7 mouse cellular contexts compared by ENCODE assay signal in the genomic region with DNA sequence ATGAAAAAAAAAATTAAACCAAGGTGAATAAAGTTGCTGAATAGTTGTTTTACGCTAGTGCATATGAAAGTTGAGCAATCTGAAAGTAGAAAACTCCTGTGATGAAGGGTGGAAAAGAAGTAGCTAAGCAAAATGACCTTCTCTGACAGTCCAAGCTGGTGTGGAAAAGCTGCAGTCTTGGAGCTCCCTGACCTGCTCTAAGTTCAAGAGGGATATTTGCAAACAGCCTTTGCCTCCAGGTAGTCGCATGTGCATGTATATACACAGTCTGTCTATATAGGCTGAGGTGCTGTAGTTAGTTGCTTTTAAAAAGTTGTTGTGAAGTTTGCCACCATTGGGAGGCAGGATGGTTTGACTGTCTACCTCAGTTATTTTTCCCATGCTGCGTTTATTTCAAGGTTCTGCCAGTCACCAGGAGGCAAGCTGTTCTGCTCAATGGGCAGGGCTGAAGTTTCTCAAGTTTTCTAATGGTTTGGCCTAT. TPM values are rescaled to one million over a fixed set of nuclear protein-coding genes. Genes with fewer than 3 reads are reported as not detected.
DNase-seq lines count a peak whose midpoint lies in the region; ATAC-seq and TF ChIP-seq lines count a peak whose summit lies in the region.

No protein-coding gene starts in this region.

- peak; percentile 20; the same call in 1 of the 2 replicates for TF ChIP-seq CTCF in lung, postnatal 0 days (IDR thresholded peaks at IDR 0.05)

- H3K36me3 ChIP-seq in lung, postnatal 0 days (ENCODE audit: insufficient read depth, low read length), result no peaks in the 10 kb centered on the region
- H3K36me3 ChIP-seq in limb, embryonic 12.5 days, result no peaks in the 10 kb centered on the region
- H3K36me3 ChIP-seq in stomach, embryonic 15.5 days, result no peaks in the 10 kb centered on the region

- TF ChIP-seq EP300 in lung, postnatal 0 days (IDR thresholded peaks at IDR 0.05), result no peak

- no peak overlapping the region; the same call in 1 of the 2 replicates for H3K27ac ChIP-seq in lung, postnatal 0 days (ENCODE audit: low read length)
- H3K27ac ChIP-seq in limb, embryonic 12.5 days, result peak overlapping the region; percentile 59; the same call in 1 of the 2 replicates
- H3K27ac ChIP-seq in stomach, embryonic 15.5 days, result peak overlapping the region; percentile 100; the same call in 1 of the 2 replicates

- H3K4me2 ChIP-seq in lung, postnatal 0 days (replicated peaks; ENCODE audit: low read depth, low read length), result peak overlapping the region; percentile 82
- peak overlapping the region; percentile 67 for H3K4me2 ChIP-seq in limb, embryonic 12.5 days
- H3K4me2 ChIP-seq in stomach, embryonic 15.5 days, result peak overlapping the region; percentile 66

- peaks cover 27% of the 10 kb centered on the region; the same call in 1 of the 2 replicates for H3K4me1 ChIP-seq in lung, postnatal 0 days (ENCODE audit: insufficient read depth, low read depth, low read length)
- peaks cover 52% of the 10 kb centered on the region for H3K4me1 ChIP-seq in limb, embryonic 12.5 days (replicated peaks)
- peaks cover 31% of the 10 kb centered on the region for H3K4me1 ChIP-seq in stomach, embryonic 15.5 days

- no peak overlapping the region for H3K9ac ChIP-seq in lung, postnatal 0 days (replicated peaks; ENCODE audit: low read depth)
- peak overlapping the region; percentile 94; the same call in 1 of the 2 replicates for H3K9ac ChIP-seq in limb, embryonic 12.5 days (replicated peaks)
- no peak overlapping the region; the same call in 1 of the 2 replicates for H3K9ac ChIP-seq in stomach, embryonic 15.5 days

- no peaks in the 10 kb centered on the region for H3K27me3 ChIP-seq in lung, postnatal 0 days (replicated peaks; ENCODE audit: insufficient read depth, low read length)
- no peaks in the 10 kb centered on the region for H3K27me3 ChIP-seq in limb, embryonic 12.5 days
- H3K27me3 ChIP-seq in stomach, embryonic 15.5 days (replicated peaks), result no peaks in the 10 kb centered on the region

- WGBS in lung, postnatal 0 days, result 10% methylated on average over 3 of the region's 3 CpGs
- 12% methylated on average over 3 of the region's 3 CpGs for WGBS in limb, embryonic 12.5 days
- 6% methylated on average over 3 of the region's 3 CpGs for WGBS in stomach, embryonic 15.5 days

- H3K9me3 ChIP-seq in lung, postnatal 0 days (ENCODE audit: low read length), result no peaks in the 10 kb centered on the region
- H3K9me3 ChIP-seq in limb, embryonic 12.5 days, result no peaks in the 10 kb centered on the region
- H3K9me3 ChIP-seq in stomach, embryonic 15.5 days, result no peaks in the 10 kb centered on the region

- H3K4me3 ChIP-seq in lung, postnatal 0 days (ENCODE audit: low read depth, low read length), result peak overlapping the region; percentile 87
- peak overlapping the region; percentile 70 for H3K4me3 ChIP-seq in limb, embryonic 12.5 days (replicated peaks)
- peak overlapping the region; percentile 64 for H3K4me3 ChIP-seq in stomach, embryonic 15.5 days (replicated peaks)

- DNase-seq in lung, postnatal 0 days (ENCODE audit: low spot score), result peak; percentile 52
- DNase-seq in lung, postnatal 14 days, result no peak
- peak; percentile 50 for DNase-seq in fibroblast of lung, adult 2 months (ENCODE audit: low read depth)
- no peak for DNase-seq in right cerebral cortex, adult 18-20 months
- DNase-seq in testis, postnatal 10 days (ENCODE audit: low spot score), result no peak

- ATAC-seq in lung, postnatal 0 days, result no peak
- no peak for ATAC-seq in limb, embryonic 12.5 days (ENCODE audit: insufficient number of reproducible peaks, insufficient read depth, low FRiP score, low TSS enrichment, low read depth)
- ATAC-seq in stomach, embryonic 15.5 days (ENCODE audit: insufficient read depth, low FRiP score, low read depth), result no peak

RNA-seq across cellular contexts. Expression of gene Etv6, which starts 1.5 kb away (rescaled TPM):
- 5.5 and 6.2 TPM in 2 replicates for polyA plus RNA-seq in lung, postnatal 0 days (2015; fragmentation: Nextera tagmentation; extraction: Ambion mirVana)
- 16.3 and 17.8 TPM in 2 replicates for polyA plus RNA-seq in limb, embryonic 12.5 days (2016; fragmentation: Nextera tagmentation; extraction: Ambion mirVana)
- 13.6 and 13.8 TPM in 2 replicates for polyA plus RNA-seq in stomach, embryonic 15.5 days (2015; fragmentation: Nextera tagmentation; extraction: Ambion mirVana)

Comparison
In these comparisons a context has a peak if more than half of its experiments do, and no peak if none do; other contexts are left out.
1. DNase-seq: peak in lung, postnatal 0 days (single experiment) and fibroblast of lung, adult 2 months (single experiment); none in lung, postnatal 14 days (single experiment), right cerebral cortex, adult 18-20 months (single experiment) and testis, postnatal 10 days (single experiment).
2. Peak in every context shown above with its lines, with median percentiles within 50 percentile points of each other: H3K4me2 ChIP-seq and H3K4me3 ChIP-seq.